Comparison of ENCODE assay signal across 17 mouse cellular contexts in the genomic region with DNA sequence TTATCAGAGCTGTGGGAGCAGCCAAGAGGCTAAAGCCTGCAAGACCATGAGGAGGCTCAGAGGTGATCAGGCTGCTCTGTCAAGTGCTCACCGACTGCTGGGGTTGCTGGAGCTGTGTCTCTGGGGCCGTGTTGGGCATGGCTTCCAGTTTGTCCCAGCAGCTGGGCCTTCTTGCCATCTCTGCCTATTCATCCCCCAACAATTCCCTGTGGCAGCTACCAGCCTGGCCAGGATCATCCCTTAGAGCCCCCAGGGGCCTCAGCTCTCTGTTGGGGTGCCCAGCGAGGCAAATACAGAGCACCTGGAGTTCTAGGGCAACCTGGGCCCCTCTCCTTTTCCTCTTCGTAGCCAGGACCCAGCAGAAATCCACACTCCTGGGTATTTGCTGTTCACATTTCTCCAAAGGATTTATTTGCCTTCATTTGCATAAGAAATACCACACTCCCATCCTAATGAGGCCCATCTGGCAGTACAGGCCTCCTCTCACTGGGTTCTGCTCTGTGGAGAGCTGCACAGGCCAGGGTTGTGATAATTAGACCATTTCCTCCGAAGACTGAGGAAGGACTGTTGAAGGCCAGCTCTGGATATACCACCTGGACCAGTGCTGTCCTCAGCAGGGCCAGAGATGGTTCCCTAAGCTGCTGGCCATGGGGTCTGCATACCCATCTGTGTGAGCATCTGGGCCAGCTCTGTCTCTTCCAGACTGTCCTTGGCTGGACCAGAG.
DNase-seq lines count a peak whose midpoint lies in the region; ATAC-seq and TF ChIP-seq lines count a peak whose summit lies in the region.
"Had no signal": no experiment of that assay in that cellular context is flagged by ENCODE, and none has a peak within 500 bp of the region (broad histone marks: within the 10 kb centered on the region; RNA-seq: fewer than 3 reads in every experiment).

No protein-coding gene starts in this region.

- peaks cover 19% of the 10 kb centered on the region for H3K4me1 ChIP-seq in forebrain, embryonic 12.5 days
- H3K4me1 ChIP-seq in neural tube, embryonic 14.5 days (ENCODE audit: control insufficient read depth, insufficient read depth, low read length): no peaks in the 10 kb centered on the region; the same call in 1 of the 2 replicates

- no peak overlapping the region for H3K9ac ChIP-seq in forebrain, embryonic 12.5 days
- no peak overlapping the region for H3K9ac ChIP-seq in neural tube, embryonic 14.5 days (replicated peaks; ENCODE audit: low read depth, low read length)
- H3K9ac ChIP-seq: limb, embryonic 15.5 days had no signal

- 24% methylated on average over 5 of the region's 5 CpGs for WGBS in forebrain, embryonic 12.5 days
- WGBS in neural tube, embryonic 14.5 days: 12% methylated on average over 5 of the region's 5 CpGs

- H3K9me3 ChIP-seq in forebrain, embryonic 12.5 days: no peaks in the 10 kb centered on the region
- no peaks in the 10 kb centered on the region for H3K9me3 ChIP-seq in neural tube, embryonic 14.5 days (ENCODE audit: control insufficient read depth, low read length)
- H3K9me3 ChIP-seq: limb, embryonic 15.5 days had no signal

- peak overlapping the region; percentile 28; the same call in 1 of the 2 replicates for H3K4me2 ChIP-seq in forebrain, embryonic 12.5 days
- H3K4me2 ChIP-seq in neural tube, embryonic 14.5 days (ENCODE audit: low read depth, low read length): no peak overlapping the region
- H3K4me2 ChIP-seq: heart, embryonic 11.5 days; limb, embryonic 15.5 days had no signal

- H3K27me3 ChIP-seq in forebrain, embryonic 12.5 days: no peaks in the 10 kb centered on the region
- H3K27me3 ChIP-seq in neural tube, embryonic 14.5 days (ENCODE audit: control insufficient read depth, insufficient read depth, low read length): no peaks in the 10 kb centered on the region
- H3K27me3 ChIP-seq: limb, embryonic 15.5 days had no signal

- no peak for TF ChIP-seq CTCF in layer of hippocampus, adult 2 months (conservative IDR thresholded peaks at IDR 0.05)

- H3K4me3 ChIP-seq in forebrain, embryonic 12.5 days (replicated peaks): no peak overlapping the region
- H3K4me3 ChIP-seq in layer of hippocampus, adult 2 months: no peak overlapping the region
- no peak overlapping the region for H3K4me3 ChIP-seq in neural tube, embryonic 14.5 days (ENCODE audit: low read depth, low read length)
- H3K4me3 ChIP-seq: limb, embryonic 15.5 days; myocyte had no signal

- peak overlapping the region; percentile 92 for H3K27ac ChIP-seq in forebrain, embryonic 12.5 days
- H3K27ac ChIP-seq in layer of hippocampus, adult 2 months: peak overlapping the region; percentile 81
- H3K27ac ChIP-seq in neural tube, embryonic 14.5 days (ENCODE audit: low read depth, low read length): peak overlapping the region; percentile 53; the same call in 1 of the 2 replicates
- H3K27ac ChIP-seq: limb, embryonic 15.5 days had no signal

- no peaks in the 10 kb centered on the region for H3K36me3 ChIP-seq in forebrain, embryonic 12.5 days (replicated peaks)
- H3K36me3 ChIP-seq in neural tube, embryonic 14.5 days (ENCODE audit: control insufficient read depth, insufficient read depth, low read length): no peaks in the 10 kb centered on the region
- H3K36me3 ChIP-seq: limb, embryonic 15.5 days had no signal

- peak; percentile 91 for ATAC-seq in forebrain, embryonic 12.5 days (ENCODE audit: low FRiP score)
- ATAC-seq in neural tube, embryonic 14.5 days (ENCODE audit: low read depth): peak; percentile 72
- ATAC-seq: inflammation-experienced regulatory T-cells, adult 6 months; lung, postnatal 0 days had no signal

- DNase-seq in layer of hippocampus, adult 11-12 months (ENCODE audit: low spot score): peak; percentile 20
- no peak for DNase-seq in layer of hippocampus, postnatal 25 days (ENCODE audit: extremely low spot score in 1 of 2, low spot score in 1 of 2)
- peak in 1 of 2 experiments; percentile 48 for DNase-seq in layer of hippocampus, adult 2 months (ENCODE audit: low spot score in 2 of 2)
- DNase-seq in urinary bladder, postnatal 36 days (ENCODE audit: low spot score in 2 of 2): no peak
- DNase-seq in spleen, postnatal 10 days (ENCODE audit: low spot score in 2 of 2): no peak
- DNase-seq in spleen, postnatal 36 days (ENCODE audit: low spot score in 2 of 2): no peak
- DNase-seq: adrenal gland, postnatal 25 days; cerebellum, postnatal 25 days; right cerebral cortex, postnatal 25 days; thymus, adult 18-20 months had no signal
